Mouse (Mus musculus) myocyte (in vitro differentiated cells): ENCODE measurements around the gene Nhp2.

Experiments used
- CEBPB ChIP-seq: IDR thresholded peaks from 2 replicates; pipeline ENCODE4 v1.6.1; 2011; ENCODE audit warnings: mild to moderate bottlenecking, moderate library complexity; ENCODE audit not compliant: poor library complexity, insufficient read depth, severe bottlenecking
- E2F4 ChIP-seq: IDR thresholded peaks from one replicate; pipeline ENCODE4 v1.6.1; 2011; ENCODE audit warnings: mild to moderate bottlenecking, control low read depth, moderate library complexity; ENCODE audit not compliant: insufficient read depth
- MAX ChIP-seq: IDR thresholded peaks from one replicate; pipeline ENCODE4 v1.6.1; 2011; ENCODE audit warnings: low read depth, mild to moderate bottlenecking, control low read depth
- MYOD1 ChIP-seq, 3 experiments: IDR thresholded peaks; one replicate each; pipeline ENCODE4 v1.6.1; 2011; ENCODE audit warnings: control low read depth in 2 of 3, low read depth in 2 of 3, mild to moderate bottlenecking in 2 of 3, moderate library complexity in 1 of 3; ENCODE audit not compliant: insufficient read length in 2 of 3, control insufficient read depth in 1 of 3
- POLR2A ChIP-seq: IDR thresholded peaks from one replicate; pipeline ENCODE4 v1.6.1; 2011; ENCODE audit warnings: low read depth, mild to moderate bottlenecking, control low read depth, moderate library complexity; ENCODE audit not compliant: insufficient read length
- POLR2AphosphoS2 ChIP-seq: IDR thresholded peaks from one replicate; pipeline ENCODE4 v1.6.1; 2011; ENCODE audit warnings: low read depth, control low read depth; ENCODE audit not compliant: insufficient read length
- SRF ChIP-seq: IDR thresholded peaks from one replicate; pipeline ENCODE4 v1.6.1; 2011; ENCODE audit warnings: low read depth; ENCODE audit not compliant: control insufficient read depth, insufficient read length
- TCF12 ChIP-seq: IDR thresholded peaks from one replicate; pipeline ENCODE4 v1.6.1; 2011; ENCODE audit warnings: mild to moderate bottlenecking, control low read depth; ENCODE audit not compliant: poor library complexity, insufficient read depth, severe bottlenecking
- TCF3 ChIP-seq: IDR thresholded peaks from one replicate; pipeline ENCODE4 v1.6.1; 2011; ENCODE audit warnings: low read depth, control low read depth; ENCODE audit not compliant: insufficient read length
- USF1 ChIP-seq: IDR thresholded peaks from one replicate; pipeline ENCODE4 v1.6.1; 2011; ENCODE audit warnings: low read depth, mild to moderate bottlenecking, control low read depth, moderate library complexity

DNA sequence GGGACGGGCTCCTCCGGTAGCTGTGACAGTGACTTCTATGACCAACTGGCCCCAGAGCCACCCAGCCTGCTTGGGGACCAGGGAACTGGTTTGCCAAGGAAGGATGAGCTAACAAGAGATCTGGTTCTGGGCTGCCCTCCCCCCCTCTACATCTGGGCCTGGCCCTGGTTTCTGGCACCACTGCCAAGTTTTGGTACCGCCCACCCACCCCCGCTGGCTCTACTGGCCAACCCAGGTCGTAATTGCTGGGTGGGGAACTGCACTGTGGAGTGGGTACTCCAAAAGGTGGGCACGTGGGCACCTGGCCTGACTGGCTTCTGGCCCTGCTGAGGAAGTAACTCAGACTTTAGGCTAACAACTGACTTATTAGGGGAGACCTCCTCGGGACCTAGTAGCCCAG lies 21.2 kb downstream of the Nhp2 start:
- TF ChIP-seq MAX: no peak
- TF ChIP-seq TCF3: no peak
- TF ChIP-seq POLR2A: no peak
- TF ChIP-seq SRF: no peak
- TF ChIP-seq E2F4: no peak
- no peak for TF ChIP-seq POLR2AphosphoS2
- TF ChIP-seq USF1: no peak
- no peak for TF ChIP-seq MYOD1 (IDR thresholded peaks at IDR 0.05; ENCODE audit: control insufficient read depth in 1 of 3, insufficient read length in 2 of 3, low read depth in 2 of 3)
- TF ChIP-seq TCF12: no peak
- TF ChIP-seq CEBPB: no peak
